Mouse (Mus musculus): ENCODE measurements around the gene Macrod1.

Gene Macrod1

GRCm38 (mm10) chr19:7168423-7168822 is 111.8 kb downstream of the Macrod1 start:
- no peak for DNase-seq (ENCODE audit: low spot score in 2 of 2)

GRCm38 (mm10) chr19:7170916-7171315 is 114.3 kb downstream of the Macrod1 start:
- no peak for DNase-seq (ENCODE audit: low spot score in 2 of 2)

- DNase-seq (ENCODE audit: low spot score in 2 of 2), result no peak
Measured at GRCm38 (mm10) chr19:7171447-7171846, 114.8 kb downstream of the Macrod1 start.

GRCm38 (mm10) chr19:7172051-7172866 is 115.6 kb downstream of the Macrod1 start:
- no peak for DNase-seq (ENCODE audit: low spot score in 2 of 2)

- DNase-seq (ENCODE audit: low spot score in 2 of 2), result no peak
Measured at GRCm38 (mm10) chr19:7176041-7176696, 119.6 kb downstream of the Macrod1 start.

- DNase-seq (ENCODE audit: low spot score in 2 of 2), result no peak
Measured at GRCm38 (mm10) chr19:7177804-7178511, 121.3 kb downstream of the Macrod1 start.

GRCm38 (mm10) chr19:7178841-7179452 is 122.3 kb downstream of the Macrod1 start:
- DNase-seq (ENCODE audit: low spot score in 2 of 2), result no peak

GRCm38 (mm10) chr19:7180756-7181405 is 124.3 kb downstream of the Macrod1 start:
- DNase-seq (ENCODE audit: low spot score in 2 of 2), result no peak

GRCm38 (mm10) chr19:7181496-7181895 is 124.9 kb downstream of the Macrod1 start:
- DNase-seq (ENCODE audit: low spot score in 2 of 2), result no peak

GRCm38 (mm10) chr19:7182273-7182949 is 125.8 kb downstream of the Macrod1 start:
- no peak for DNase-seq (ENCODE audit: low spot score in 2 of 2)

- DNase-seq (ENCODE audit: low spot score in 2 of 2), result no peak
Measured at GRCm38 (mm10) chr19:7183419-7183818, 126.8 kb downstream of the Macrod1 start.

- DNase-seq (ENCODE audit: low spot score in 2 of 2), result no peak
Measured at GRCm38 (mm10) chr19:7185059-7185458, 128.4 kb downstream of the Macrod1 start.

- no peak for DNase-seq (ENCODE audit: low spot score in 2 of 2)
Measured at GRCm38 (mm10) chr19:7185715-7186291, 129.2 kb downstream of the Macrod1 start.

GRCm38 (mm10) chr19:7187157-7187556 is 130.5 kb downstream of the Macrod1 start:
- DNase-seq (ENCODE audit: low spot score in 2 of 2), result no peak

- DNase-seq (ENCODE audit: low spot score in 2 of 2), result no peak
Measured at GRCm38 (mm10) chr19:7189026-7189425, 132.4 kb downstream of the Macrod1 start.

- no peak for DNase-seq (ENCODE audit: low spot score in 2 of 2)
Measured at GRCm38 (mm10) chr19:7190986-7191385, 134.4 kb downstream of the Macrod1 start.

GRCm38 (mm10) chr19:7191639-7192038 is 135.0 kb downstream of the Macrod1 start:
- DNase-seq (ENCODE audit: low spot score in 2 of 2), result no peak

GRCm38 (mm10) chr19:7192561-7192967 is 136.0 kb downstream of the Macrod1 start:
- DNase-seq (ENCODE audit: low spot score in 2 of 2), result no peak

GRCm38 (mm10) chr19:7195900-7196728 is 139.5 kb downstream of the Macrod1 start:
- peak; percentile 20 to 33 for DNase-seq (ENCODE audit: low spot score in 2 of 2)

Measured in spleen, postnatal 14 days (tissue).